Mouse (Mus musculus) frontal cortex, postnatal 36 days (tissue): ENCODE measurements at regions not wholly inside any gene's neighbourhood (a gene's known extent, or its start where the extent isn't known, plus 50 kb on each side); places are given as distances from the start of the nearest gene placed in this dataset.

Source experiments
- DNase-seq, 2 experiments: peaks; one replicate each; pipeline ENCODE4 v3.0.0; 2022; ENCODE audit warnings: low spot score in 2 of 2

GRCm38 (mm10) chr7:54333142-54333541 is 502.2 kb upstream of the Luzp2 start:
- DNase-seq = no peak

DNA sequence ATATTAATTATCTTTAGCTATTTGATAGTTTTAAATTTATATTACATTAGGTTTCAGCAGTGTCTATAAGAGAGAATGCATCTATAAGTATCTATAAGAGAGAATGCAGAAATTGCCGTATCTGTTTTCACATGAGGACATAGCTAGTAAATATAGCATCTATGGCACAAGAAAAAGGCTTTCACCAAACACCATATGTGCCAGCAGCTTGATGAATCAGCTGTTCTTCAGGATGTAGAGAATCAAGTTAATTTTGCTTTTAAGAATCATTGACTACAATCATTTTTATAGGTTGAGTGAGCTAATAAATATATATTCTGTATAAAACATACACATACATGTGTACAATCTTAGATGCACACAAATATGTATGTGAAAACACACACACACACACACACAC is 500.4 kb upstream of the Luzp2 start:
- peak in 1 of 2 experiments; percentile 3 for DNase-seq

GRCm38 (mm10) chr7:54340532-54340931 is 494.8 kb upstream of the Luzp2 start:
- no peak for DNase-seq
